Mouse (Mus musculus) liver, postnatal 0 days (tissue): ENCODE data around the gene Gm26566.

Source experiments
- CTCF ChIP-seq: sonication (generic); IDR thresholded peaks from 2 replicates; pipeline ENCODE4 v1.5.1; 2016; ENCODE audit warnings: antibody characterized with exemption, low read depth
- EP300 ChIP-seq: IDR thresholded peaks from 2 replicates; pipeline ENCODE4 v1.6.1; 2016; ENCODE audit warnings: antibody characterized with exemption, low read depth, mild to moderate bottlenecking

DNA sequence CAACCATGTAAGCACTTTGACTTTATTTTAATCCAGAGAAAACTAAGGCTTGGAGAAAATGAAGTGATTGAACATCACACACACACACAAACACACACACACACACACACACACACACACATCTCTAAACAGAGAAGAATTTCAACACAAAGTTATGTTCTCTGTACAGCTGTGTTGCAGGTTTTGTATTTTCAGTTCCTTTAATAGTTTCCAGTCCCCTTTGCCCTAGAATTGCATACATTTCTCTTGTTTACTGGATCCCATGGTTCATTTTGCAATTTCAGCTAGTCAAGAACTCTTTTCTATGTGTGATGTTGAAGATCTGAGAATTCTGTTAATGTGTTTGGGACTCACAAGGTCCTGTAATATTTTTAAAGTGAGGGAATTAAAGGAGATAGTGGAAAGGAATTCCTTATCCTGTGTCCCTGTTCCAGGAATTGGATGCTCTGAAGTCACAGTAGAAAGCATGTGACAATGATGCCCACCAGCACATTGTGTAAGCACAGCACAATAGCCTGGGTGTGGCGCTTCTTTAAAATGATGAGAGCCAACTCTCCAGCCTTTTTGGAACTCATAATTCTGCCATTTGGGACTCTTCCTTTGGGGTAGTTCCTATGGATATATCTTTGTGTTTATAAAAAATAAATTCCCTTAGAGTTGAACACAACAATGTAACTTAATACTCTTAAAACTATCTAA, 14.3 kb upstream of the Gm26566 start:
- no peak for TF ChIP-seq CTCF
- no peak for TF ChIP-seq EP300
